Mouse (Mus musculus): ENCODE data around the gene Itga3.

- TF ChIP-seq CTCF (IDR thresholded peaks at IDR 0.05; ENCODE audit: borderline replicate concordance, insufficient read depth, low read depth, low read length) (no peak), POLR2A (IDR thresholded peaks at IDR 0.05; ENCODE audit: borderline replicate concordance, insufficient read depth, low read length) (0 out of 2 replicates have a peak, but pooled peaks have one; percentile 18)
Observed at GRCm38 (mm10) chr11:95025227-95026012, 51.2 kb downstream of the Itga3 start.

Measured in cerebellum, adult 2 months (tissue).